Mouse (Mus musculus): Measurements from ENCODE around the gene Itgam. TPM values are rescaled to one million over a fixed set of nuclear protein-coding genes. Genes with fewer than 3 reads are reported as not detected.
"Not testable (repeated sequence)": the region's sequence is repeated elsewhere in the genome, so short reads cannot be mapped to it uniquely, and the experiment has no call there.

The Itgam gene
- total RNA-seq, 4 experiments from 2014 or later: 10.4 to 35.9 (median 24.0) TPM

GRCm38 (mm10) chr7:128128741-128129720 lies 66.6 kb downstream of the Itgam start, which contains the start of gene Itgax:
Itgax (plus strand) TSS chr7:128129547.
- no peak for DNase-seq (ENCODE audit: low spot score in 2 of 2)

DNA sequence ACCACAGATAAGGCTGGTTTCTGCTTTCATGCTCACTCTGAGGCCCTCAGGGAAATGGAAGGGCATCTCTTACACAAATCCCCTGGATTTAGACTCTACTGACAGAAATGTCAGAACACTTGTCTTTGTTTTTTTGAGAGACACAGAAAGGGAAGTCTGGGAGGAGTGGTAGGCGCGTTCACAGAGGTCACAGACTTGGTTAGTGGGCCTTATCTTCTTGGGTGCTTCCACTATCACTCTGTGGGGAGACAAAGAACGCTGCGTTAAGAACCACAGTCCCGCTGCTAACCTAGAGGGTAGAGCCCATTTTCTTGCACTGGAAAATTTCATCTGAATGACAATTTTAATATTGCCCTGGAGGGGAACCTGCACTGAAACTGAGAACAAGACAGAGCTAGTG lies 69.7 kb downstream of the Itgam start:
- no peak for DNase-seq (ENCODE audit: low spot score in 2 of 2)

DNA sequence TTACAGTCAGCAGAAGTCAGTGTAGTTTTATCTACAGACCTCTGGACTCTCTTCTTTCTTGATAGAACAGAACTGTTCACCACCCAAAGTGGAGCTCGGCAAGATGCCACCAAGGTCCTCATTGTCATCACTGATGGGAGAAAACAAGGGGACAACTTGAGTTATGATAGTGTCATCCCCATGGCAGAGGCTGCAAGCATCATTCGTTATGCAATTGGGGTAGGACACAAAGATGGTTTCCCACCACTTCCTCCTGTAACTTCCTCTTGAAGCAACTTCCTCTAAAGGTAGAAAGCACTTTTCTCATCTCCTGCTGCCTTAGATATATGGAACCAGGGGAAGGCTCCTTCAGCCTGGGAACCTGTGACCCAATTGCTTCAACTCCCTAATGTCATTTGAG lies 71.2 kb downstream of the Itgam start:
- DNase-seq (ENCODE audit: low spot score in 2 of 2): no peak

DNA sequence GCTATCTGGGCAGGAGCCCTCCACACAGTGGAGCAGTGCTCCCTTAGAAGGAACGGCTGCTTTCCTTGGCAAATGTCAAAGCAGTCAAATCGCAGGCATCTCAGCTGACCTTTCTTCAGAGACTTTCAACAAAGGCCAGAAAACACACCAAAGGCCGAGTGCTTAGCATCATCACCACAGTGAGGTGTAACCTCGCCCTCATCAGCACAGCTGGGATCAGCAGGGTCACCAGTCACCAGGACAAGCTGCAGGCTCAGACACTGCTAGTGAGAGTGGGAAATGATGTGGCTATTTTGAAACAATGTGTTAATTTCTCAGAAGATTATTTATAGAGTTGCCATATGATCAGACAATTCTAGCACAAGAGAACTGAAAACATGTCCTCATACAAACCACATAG lies 74.5 kb downstream of the Itgam start:
- no peak for DNase-seq (ENCODE audit: low spot score in 2 of 2)

DNA sequence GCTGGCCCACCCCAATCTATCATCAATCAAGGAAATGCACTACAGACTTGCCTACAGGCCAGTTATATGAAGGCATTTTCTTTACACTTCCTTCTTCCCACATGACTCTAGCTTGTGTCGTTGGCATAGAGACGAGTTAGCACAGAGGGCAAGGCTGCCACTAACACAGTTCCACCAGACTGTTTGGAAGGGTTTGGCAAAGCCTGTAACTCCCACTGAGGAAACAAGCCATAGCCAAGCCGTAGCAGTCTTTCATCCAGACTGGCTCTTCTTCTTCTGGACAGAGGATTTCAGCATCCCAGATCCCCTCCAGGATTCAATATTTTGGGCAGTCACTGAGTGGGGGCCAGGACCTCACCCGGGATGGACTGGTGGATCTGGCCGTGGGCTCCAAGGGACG lies 77.2 kb downstream of the Itgam start:
- no peak for DNase-seq (ENCODE audit: low spot score in 2 of 2)

DNA sequence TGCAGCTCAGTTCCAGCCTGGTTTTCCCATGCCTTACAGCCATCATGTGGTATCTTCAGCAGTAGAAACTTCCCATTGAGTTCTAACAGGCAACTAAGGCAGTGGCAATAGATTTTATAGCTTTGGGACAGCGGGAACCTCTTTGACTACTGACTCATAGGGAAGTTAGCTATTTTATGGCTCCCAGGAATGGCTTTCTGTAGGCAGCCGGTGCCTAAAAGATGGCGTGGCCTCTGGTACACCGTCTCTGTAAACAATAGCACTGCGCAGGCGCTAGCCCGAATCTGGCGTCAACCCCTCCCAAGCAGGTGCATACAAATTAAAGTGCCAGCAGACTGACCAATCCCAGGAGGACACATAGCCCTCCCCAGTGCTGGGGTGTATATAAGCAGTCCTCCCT lies 88.5 kb downstream of the Itgam start:
- DNase-seq (ENCODE audit: low spot score in 2 of 2): no peak

- DNase-seq (ENCODE audit: low spot score in 2 of 2): no peak
Measured at GRCm38 (mm10) chr7:128154076-128154475, 91.6 kb downstream of the Itgam start, which contains the start of gene Itgad. Itgad (plus strand) TSS chr7:128154376.

GRCm38 (mm10) chr7:128154924-128155323 lies 92.5 kb downstream of the Itgam start:
- no peak for DNase-seq (ENCODE audit: low spot score in 2 of 2)

GRCm38 (mm10) chr7:128158688-128159354 lies 96.4 kb downstream of the Itgam start:
- not testable (repeated sequence) for DNase-seq (ENCODE audit: low spot score in 2 of 2)

DNA sequence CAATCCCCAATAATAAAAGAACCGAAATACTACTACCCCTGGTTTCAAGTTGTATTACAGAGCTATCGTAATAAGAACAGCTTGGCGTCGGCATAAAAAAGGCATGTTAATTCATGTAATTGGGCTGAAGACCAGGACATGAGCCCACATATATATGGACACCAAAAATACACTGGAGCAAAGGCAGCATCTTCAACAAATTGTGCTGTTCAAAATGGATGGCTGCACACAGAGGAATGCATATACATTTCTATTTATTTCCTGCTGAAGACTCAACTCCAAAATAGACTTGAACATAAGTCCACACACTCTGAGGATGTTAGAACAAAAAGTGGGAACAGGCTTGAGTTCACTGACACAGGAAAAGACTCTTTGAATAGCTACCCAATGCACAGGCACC lies 101.6 kb downstream of the Itgam start:
- DNase-seq (ENCODE audit: low spot score in 2 of 2): no peak

DNA sequence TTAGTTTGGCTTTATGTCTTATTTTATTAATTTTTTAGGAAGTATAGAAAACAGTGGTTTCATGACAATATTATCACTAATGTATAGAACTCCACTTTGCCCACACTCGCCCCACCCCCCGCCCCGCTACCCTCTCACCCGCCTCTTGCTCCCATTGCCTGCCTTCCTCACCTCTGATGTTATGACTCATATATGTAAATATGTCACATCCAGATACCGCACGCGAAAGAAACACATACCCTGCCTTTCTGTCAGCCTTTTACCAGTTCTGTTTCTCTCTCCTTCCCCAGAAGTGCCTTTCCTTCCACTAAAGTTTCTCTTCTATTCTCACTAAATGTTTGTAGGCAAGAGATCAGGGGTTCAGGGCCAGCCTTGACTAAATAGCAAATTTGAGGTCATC lies 104.0 kb downstream of the Itgam start:
- DNase-seq (ENCODE audit: low spot score in 2 of 2): no peak

Other genes with a start within 250 kb of the Itgam start
- 10 to 100 TPM; 61.0 to 86.0 (median 77.0) TPM for gene Stx4a, start 238.3 kb upstream of the Itgam start, total RNA-seq (2022)
- gene Stx1b, start 238.1 kb upstream of the Itgam start, total RNA-seq (2022): 100 to 1,000 TPM; 344 to 361 (median 348) TPM
- gene Zfp646, start 186.4 kb upstream of the Itgam start, total RNA-seq (2022): 10 to 100 TPM; 34.5 to 36.5 (median 35.0) TPM
- 10 to 100 TPM; 19.2 to 23.8 (median 22.9) TPM for gene Zfp668, start 185.8 kb upstream of the Itgam start, total RNA-seq (2022)
- gene Prss53, start 171.7 kb upstream of the Itgam start, total RNA-seq (2022): 1 to 10 TPM; 2.0 to 4.0 (median 2.8) TPM
- gene Gm21974, start 167.2 kb upstream of the Itgam start, total RNA-seq (2022): not detected
- 10 to 100 TPM; 23.8 to 36.6 (median 31.8) TPM for gene Vkorc1, start 167.0 kb upstream of the Itgam start, total RNA-seq (2022)
- 10 to 100 TPM; 42.0 to 45.2 (median 42.2) TPM for gene Bckdk, start 158.6 kb upstream of the Itgam start, total RNA-seq (2022)
- gene Kat8, start 150.1 kb upstream of the Itgam start, total RNA-seq (2022): 10 to 100 TPM; 28.5 to 38.3 (median 34.5) TPM
- gene Prss8, start 132.5 kb upstream of the Itgam start, total RNA-seq (2022): under 1 TPM; 0.18 to 0.98 (median 0.46) TPM
- gene Prss36, start 115.9 kb upstream of the Itgam start, total RNA-seq (2022): 10 to 100 TPM in 1 of 4 experiments, 1 to 10 TPM in 3; 8.0 to 12.7 (median 9.1) TPM
- gene Fus, start 95.2 kb upstream of the Itgam start, total RNA-seq (2022): 100 to 1,000 TPM; 328 to 387 (median 356) TPM
- gene Pycard, start 68.8 kb upstream of the Itgam start, total RNA-seq (2022): 10 to 100 TPM in 2 of 4 experiments, 1 to 10 TPM in 2; 2.6 to 14.8 (median 7.2) TPM
- gene Trim72, start 58.7 kb upstream of the Itgam start, total RNA-seq (2022): 1 to 10 TPM in 2 of 4 experiments, under 1 TPM in 2; 0.47 to 1.1 (median 0.95) TPM
- under 1 TPM in 1 of 4 experiments, not detected in 3; 0.16 TPM for gene Gm49368, start within 50 bp of the Itgam start, total RNA-seq (2022)
- gene Itgax, start 66.9 kb downstream of the Itgam start, total RNA-seq (2022): 10 to 100 TPM in 2 of 4 experiments, under 1 TPM in 1, not detected in 1; 0.55 to 37.4 (median 30.5) TPM
- 1 to 10 TPM in 1 of 4 experiments, under 1 TPM in 3; 0.61 to 1.7 (median 0.83) TPM for gene Itgad, start 91.7 kb downstream of the Itgam start, total RNA-seq (2022)
- 10 to 100 TPM in 2 of 4 experiments, 1 to 10 TPM in 2; 2.5 to 18.9 (median 9.2) TPM for gene Cox6a2, start 143.7 kb downstream of the Itgam start, total RNA-seq (2022)
- gene Armc5, start 174.7 kb downstream of the Itgam start, total RNA-seq (2022): 10 to 100 TPM; 10.0 to 14.7 (median 11.9) TPM
- 1 to 10 TPM; 3.5 to 5.0 (median 3.7) TPM for gene 9130023H24Rik, start 175.4 kb downstream of the Itgam start, total RNA-seq (2022)
- 10 to 100 TPM; 13.2 to 16.4 (median 13.6) TPM for gene Tgfb1i1, start 184.2 kb downstream of the Itgam start, total RNA-seq (2022)
- not detected for gene Slc5a2, start 203.0 kb downstream of the Itgam start, total RNA-seq (2022)
- gene BC017158, start 235.5 kb downstream of the Itgam start, total RNA-seq (2022): 10 to 100 TPM; 25.1 to 31.9 (median 28.0) TPM

Measured in layer of hippocampus, adult 8-10 months (tissue).